Mouse (Mus musculus): ENCODE results near the gene Ncl.
"Not testable (repeated sequence)": the region's sequence is repeated elsewhere in the genome, so short reads cannot be mapped to it uniquely, and the experiment has no call there.

Ncl gene

GRCm38 (mm10) chr1:86358229-86358905, 833 bp downstream of the Ncl start:
- no peak for DNase-seq

GRCm38 (mm10) chr1:86354186-86354585, 5.0 kb downstream of the Ncl start:
- DNase-seq: no peak

GRCm38 (mm10) chr1:86350576-86350975, 8.6 kb downstream of the Ncl start:
- DNase-seq: no peak

GRCm38 (mm10) chr1:86349696-86350095, 9.5 kb downstream of the Ncl start:
- no peak for DNase-seq

- no peak for DNase-seq
These were observed 10.0 kb downstream of the Ncl start for GRCm38 (mm10) chr1:86349201-86349600.

- DNase-seq: no peak
These were observed 10.4 kb downstream of the Ncl start for GRCm38 (mm10) chr1:86348801-86349200.

- DNase-seq: no peak
These were observed 11.1 kb downstream of the Ncl start for GRCm38 (mm10) chr1:86348083-86348482.

GRCm38 (mm10) chr1:86347716-86348045, 11.5 kb downstream of the Ncl start:
- DNase-seq: no peak

- no peak for DNase-seq
These were observed 12.1 kb downstream of the Ncl start for GRCm38 (mm10) chr1:86346851-86347715.

GRCm38 (mm10) chr1:86345956-86346355, 13.2 kb downstream of the Ncl start:
- no peak for DNase-seq

GRCm38 (mm10) chr1:86345069-86345468, 14.1 kb downstream of the Ncl start:
- DNase-seq: no peak

- DNase-seq: no peak
These were observed 15.0 kb downstream of the Ncl start for GRCm38 (mm10) chr1:86343969-86344861.

GRCm38 (mm10) chr1:86343087-86343645, 16.0 kb downstream of the Ncl start:
- no peak for DNase-seq

GRCm38 (mm10) chr1:86342371-86342770, 16.8 kb downstream of the Ncl start:
- DNase-seq: no peak

- not testable (repeated sequence) for DNase-seq
These were observed 18.1 kb downstream of the Ncl start for GRCm38 (mm10) chr1:86341096-86341495.

GRCm38 (mm10) chr1:86339156-86339812, 19.9 kb downstream of the Ncl start:
- peak; percentile 89 for DNase-seq

- no peak for DNase-seq
These were observed 22.9 kb downstream of the Ncl start for GRCm38 (mm10) chr1:86336330-86336729.

GRCm38 (mm10) chr1:86320822-86321413, 38.3 kb downstream of the Ncl start:
- DNase-seq: no peak

GRCm38 (mm10) chr1:86313772-86314125, 45.5 kb downstream of the Ncl start:
- DNase-seq: peak; percentile 48

- DNase-seq: no peak
These were observed 46.0 kb downstream of the Ncl start for GRCm38 (mm10) chr1:86313096-86313771.

GRCm38 (mm10) chr1:86312269-86312668, 46.9 kb downstream of the Ncl start:
- DNase-seq: no peak

All from right cerebral cortex, postnatal 4 days (tissue).